Mouse (Mus musculus): ENCODE data around the gene Foxj1.
"Not testable (repeated sequence)": the region's sequence is repeated elsewhere in the genome, so short reads cannot be mapped to it uniquely, and the experiment has no call there.

Gene Foxj1

GRCm38 (mm10) chr11:116335244-116336036, at the start of gene Foxj1:
Foxj1 (minus strand) TSS chr11:116335399.
- in situ Hi-C loops (cut with MboI; ENCODE audit: low sequenced_read_pairs) = no loop called here

- in situ Hi-C loops (cut with MboI; ENCODE audit: low sequenced_read_pairs) = no loop called here
Measured at GRCm38 (mm10) chr11:116384171-116384570, 49.0 kb upstream of the Foxj1 start.

DNA sequence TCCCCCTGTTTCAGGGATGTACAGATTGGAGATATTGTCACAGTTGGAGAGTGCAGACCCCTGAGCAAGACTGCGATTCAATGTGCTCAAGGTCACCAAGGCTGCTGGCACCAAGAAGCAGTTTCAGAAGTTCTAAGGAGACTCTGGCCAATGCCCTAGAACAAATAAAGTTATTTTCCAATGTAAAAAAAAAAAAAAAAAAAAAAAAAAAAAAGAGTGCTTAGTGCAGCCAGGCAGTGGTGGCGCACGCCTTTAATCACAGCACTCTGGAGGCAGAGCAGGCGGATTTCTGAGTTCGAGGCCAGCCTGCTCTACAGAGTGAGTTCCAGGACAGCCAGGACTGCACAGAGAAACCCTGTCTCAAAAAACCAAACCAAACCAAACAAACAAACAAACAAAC, 47.9 kb upstream of the Foxj1 start:
- in situ Hi-C loops (cut with MboI; ENCODE audit: low sequenced_read_pairs) = not testable (repeated sequence)

- in situ Hi-C loops (cut with MboI; ENCODE audit: low sequenced_read_pairs) = no loop called here
Measured at GRCm38 (mm10) chr11:116380767-116381166, 45.6 kb upstream of the Foxj1 start.

- in situ Hi-C loops (cut with MboI; ENCODE audit: low sequenced_read_pairs) = no loop called here
Measured at GRCm38 (mm10) chr11:116379530-116379929, 44.3 kb upstream of the Foxj1 start.

GRCm38 (mm10) chr11:116376945-116377661, 41.9 kb upstream of the Foxj1 start:
- in situ Hi-C loops (cut with MboI; ENCODE audit: low sequenced_read_pairs) = no loop called here

DNA sequence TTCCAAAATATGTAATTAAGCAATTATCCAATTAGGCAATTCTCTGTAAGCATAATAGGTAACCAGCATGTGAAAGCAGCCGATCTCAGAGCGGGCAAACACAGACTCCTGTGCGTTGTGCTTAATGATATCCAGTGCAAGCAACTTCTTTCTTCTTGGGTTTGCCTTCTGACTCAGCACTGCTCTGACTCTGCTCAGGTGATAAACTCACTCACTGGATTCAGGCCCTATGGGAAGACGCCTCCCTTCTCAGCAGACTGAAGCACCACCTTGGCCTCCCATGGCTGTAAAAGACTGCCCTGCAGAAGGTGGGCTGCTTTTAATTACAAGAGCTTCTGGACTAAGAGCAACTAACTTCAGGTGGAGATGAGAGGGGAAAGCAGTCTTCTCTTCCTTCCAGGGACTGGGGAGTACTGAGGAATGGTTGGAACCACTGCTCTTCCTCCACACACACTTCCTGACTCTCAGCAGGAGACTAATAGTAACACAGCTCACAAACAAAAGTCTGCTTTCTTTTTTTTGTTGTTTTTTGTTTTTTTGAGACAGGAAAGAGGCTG, 36.8 kb upstream of the Foxj1 start:
- in situ Hi-C loops (cut with MboI; ENCODE audit: low sequenced_read_pairs) = no loop called here

- in situ Hi-C loops (cut with MboI; ENCODE audit: low sequenced_read_pairs) = no loop called here
Measured at GRCm38 (mm10) chr11:116369633-116370032, 34.4 kb upstream of the Foxj1 start.

- in situ Hi-C loops (cut with MboI; ENCODE audit: low sequenced_read_pairs) = no loop called here
Measured at GRCm38 (mm10) chr11:116369051-116369450, 33.9 kb upstream of the Foxj1 start.

GRCm38 (mm10) chr11:116368116-116368515, 32.9 kb upstream of the Foxj1 start:
- in situ Hi-C loops (cut with MboI; ENCODE audit: low sequenced_read_pairs) = no loop called here

GRCm38 (mm10) chr11:116366647-116367046, 31.4 kb upstream of the Foxj1 start:
- in situ Hi-C loops (cut with MboI; ENCODE audit: low sequenced_read_pairs) = no loop called here

DNA sequence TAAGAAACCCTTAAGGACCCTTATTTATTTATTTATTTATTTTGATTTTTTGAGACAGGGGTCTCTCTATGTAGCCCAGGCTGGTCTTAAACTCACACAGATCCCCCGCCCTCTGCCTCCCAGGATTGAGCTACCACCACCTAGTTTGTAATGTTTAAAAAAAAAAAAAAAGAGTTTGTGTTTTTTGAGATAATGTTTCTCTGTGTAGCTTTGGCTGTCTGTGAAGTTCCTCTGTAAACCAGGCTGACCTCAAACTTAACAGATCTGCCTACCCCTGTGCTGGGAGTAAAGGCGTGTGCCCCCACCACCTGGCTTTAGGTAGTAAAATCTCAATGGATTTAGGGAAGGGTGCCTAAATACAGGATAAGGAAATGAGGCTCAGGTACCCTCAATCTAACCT, 30.9 kb upstream of the Foxj1 start:
- in situ Hi-C loops (cut with MboI; ENCODE audit: low sequenced_read_pairs) = no loop called here

GRCm38 (mm10) chr11:116365432-116365831, 30.2 kb upstream of the Foxj1 start:
- in situ Hi-C loops (cut with MboI; ENCODE audit: low sequenced_read_pairs) = no loop called here

DNA sequence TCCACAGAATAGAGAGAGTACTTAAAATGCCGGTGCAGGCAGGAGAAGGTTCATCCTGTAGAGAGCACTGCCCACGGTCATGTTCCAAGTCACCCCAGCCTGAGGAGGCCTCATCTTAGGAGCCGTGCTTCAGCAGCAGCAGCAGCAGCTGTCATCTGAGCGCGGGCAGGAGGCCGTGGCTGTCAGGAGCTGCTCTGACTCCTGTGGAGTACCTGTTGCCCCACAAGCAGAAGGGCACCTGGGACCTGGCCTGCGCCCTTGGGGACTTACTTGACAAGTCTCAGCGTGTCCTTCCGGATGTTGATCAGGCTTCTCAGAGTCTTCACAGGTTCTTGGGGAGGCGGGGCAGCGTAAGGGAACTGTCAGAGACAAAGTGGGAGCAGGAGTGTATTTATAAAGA, 26.8 kb upstream of the Foxj1 start:
- in situ Hi-C loops (cut with MboI; ENCODE audit: low sequenced_read_pairs) = no loop called here

GRCm38 (mm10) chr11:116360915-116361314, 25.7 kb upstream of the Foxj1 start:
- in situ Hi-C loops (cut with MboI; ENCODE audit: low sequenced_read_pairs) = not testable (repeated sequence)

DNA sequence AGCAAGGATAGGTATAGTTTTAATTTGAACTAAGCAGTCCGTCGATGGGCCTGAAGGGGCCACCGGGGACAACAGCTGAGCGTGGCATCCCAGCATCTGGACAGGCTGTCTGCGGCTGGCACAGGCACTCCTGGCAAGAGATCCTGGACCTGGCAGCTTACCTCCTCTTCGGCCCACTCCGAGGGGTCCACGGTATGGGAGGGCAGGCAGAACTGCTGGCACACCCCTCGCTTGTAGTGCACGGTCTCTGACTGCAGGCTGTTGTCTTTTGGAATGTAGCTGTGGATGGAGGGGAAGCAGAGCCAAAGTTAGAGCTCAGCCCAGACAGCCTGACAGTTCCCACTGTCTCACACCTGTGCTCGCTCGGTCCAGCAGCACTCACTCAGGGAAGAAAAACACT, 24.5 kb upstream of the Foxj1 start:
- in situ Hi-C loops (cut with MboI; ENCODE audit: low sequenced_read_pairs) = no loop called here

GRCm38 (mm10) chr11:116358926-116359637, 23.9 kb upstream of the Foxj1 start:
- in situ Hi-C loops (cut with MboI; ENCODE audit: low sequenced_read_pairs) = no loop called here

DNA sequence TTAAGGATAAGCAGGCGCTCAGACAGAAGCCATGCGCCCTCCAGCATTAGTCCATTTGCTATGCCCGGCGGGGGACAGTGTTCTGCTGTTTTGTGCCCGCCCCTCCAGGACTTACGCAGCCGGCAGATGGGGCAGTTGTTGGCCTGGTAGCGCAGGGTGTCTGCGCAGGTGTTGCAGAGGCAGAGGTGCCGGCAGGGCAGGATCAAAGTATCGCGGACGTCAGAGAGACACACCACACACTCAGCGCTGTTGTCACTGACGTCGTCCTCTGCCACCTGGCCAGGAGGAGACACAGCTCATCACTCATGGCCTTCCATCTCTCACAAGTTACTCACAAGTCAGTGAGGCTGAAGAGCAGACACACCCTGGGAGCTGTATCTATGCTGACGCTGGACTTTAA, 19.3 kb upstream of the Foxj1 start:
- in situ Hi-C loops (cut with MboI; ENCODE audit: low sequenced_read_pairs) = no loop called here

- in situ Hi-C loops (cut with MboI; ENCODE audit: low sequenced_read_pairs) = no loop called here
Measured at GRCm38 (mm10) chr11:116353535-116353934, 18.3 kb upstream of the Foxj1 start.

DNA sequence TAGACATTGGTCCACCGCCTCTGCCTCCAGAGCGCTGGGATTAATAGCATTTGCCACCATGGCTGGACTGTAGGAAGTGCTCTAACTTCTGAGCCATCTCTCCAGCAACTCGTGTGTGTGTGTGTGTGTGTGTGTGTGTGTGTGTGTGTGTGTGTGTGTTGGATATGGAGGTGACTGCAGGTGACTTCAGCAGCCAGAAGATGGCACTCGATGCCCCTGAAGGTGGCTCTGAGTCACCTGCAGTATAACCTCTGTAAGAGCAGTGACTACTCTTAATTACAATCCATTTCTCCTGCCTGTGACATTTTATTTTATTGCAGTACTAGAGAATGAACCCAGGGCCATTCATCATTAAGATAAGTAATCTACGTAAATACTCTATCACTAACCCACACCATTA, 16.1 kb upstream of the Foxj1 start:
- in situ Hi-C loops (cut with MboI; ENCODE audit: low sequenced_read_pairs) = no loop called here

DNA sequence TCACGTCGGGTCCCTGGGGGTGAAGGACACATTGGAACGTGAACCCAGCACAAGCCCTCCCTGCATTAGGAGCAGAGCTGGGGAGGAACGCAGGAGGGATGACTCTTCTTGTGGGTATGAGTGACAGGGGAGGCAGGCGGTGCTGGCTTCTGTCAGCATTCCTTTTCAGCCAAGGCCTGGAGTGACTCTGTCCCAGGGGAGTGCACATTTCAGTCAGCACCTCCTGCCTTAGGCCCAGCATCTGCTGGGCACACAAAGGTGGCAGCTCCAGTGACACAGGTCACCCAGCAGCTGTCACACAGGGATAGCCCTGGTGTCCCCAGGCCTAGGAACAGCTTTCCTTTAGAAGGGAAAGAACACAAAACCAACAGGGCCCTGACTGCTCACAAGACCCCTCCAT, 12.8 kb upstream of the Foxj1 start:
- in situ Hi-C loops (cut with MboI; ENCODE audit: low sequenced_read_pairs) = no loop called here

Data from CH12F3 (cell line).